9 mouse cellular contexts compared by ENCODE assay signal in the genomic region with DNA sequence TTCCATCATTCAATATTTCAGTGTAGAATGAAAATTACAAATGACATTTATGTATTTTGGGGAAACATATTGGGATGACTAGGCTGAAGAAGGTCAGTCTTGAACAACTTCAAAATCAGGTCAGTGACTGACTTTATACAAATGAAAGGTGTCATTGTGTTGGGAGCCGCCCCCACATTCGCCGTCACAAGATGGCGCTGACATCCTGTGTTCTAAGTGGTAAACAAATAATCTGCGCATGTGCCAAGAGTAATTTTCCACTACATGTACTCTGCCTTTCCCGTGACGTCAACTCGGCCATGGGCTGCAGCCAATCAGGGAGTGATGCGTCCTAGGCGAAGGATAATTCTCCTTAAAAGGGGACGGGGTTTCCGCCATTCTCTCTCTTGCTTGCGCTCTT. TPM values are rescaled to one million over a fixed set of nuclear protein-coding genes. Genes with fewer than 3 reads are reported as not detected.
A peak's percentile ranks its signal among the peaks of the same experiment; 100 is the strongest.
DNase-seq lines count a peak whose midpoint lies in the region; ATAC-seq and TF ChIP-seq lines count a peak whose summit lies in the region.
"Not testable (repeated sequence)": the region's sequence is repeated elsewhere in the genome, so short reads cannot be mapped to it uniquely, and the experiment has no call there.
"Had no signal": no experiment of that assay in that cellular context is flagged by ENCODE, and none has a peak within 500 bp of the region (broad histone marks: within the 10 kb centered on the region; RNA-seq: fewer than 3 reads in every experiment).

No protein-coding gene starts in this region.

- not testable (repeated sequence) for H3K4me2 ChIP-seq in midbrain, postnatal 0 days (ENCODE audit: low read depth, low read length, poor library complexity, severe bottlenecking)

- not testable (repeated sequence) for H3K27ac ChIP-seq in kidney, adult 2 months (ENCODE audit: insufficient read depth, low read depth, low read length); midbrain, postnatal 0 days (ENCODE audit: low read depth, low read length)

- WGBS in kidney, adult 2 months, result 81% methylated on average over 10 of the region's 13 CpGs
- WGBS in midbrain, postnatal 0 days, result 70% methylated on average over 7 of the region's 13 CpGs

- DNase-seq in CD4-positive helper T cell, adult 2 months (ENCODE audit: low read depth, low spot score), result peak; percentile 14
- peak; percentile 9 for DNase-seq in T-cell, adult 2 months (ENCODE audit: low spot score)
- DNase-seq in cerebellum, adult 11 months, result peak; percentile 2
- peak; percentile 37 for DNase-seq in cerebellum, adult 9-11 months
- peak; percentile 23 for DNase-seq in induced T-regulatory cell, adult 2 months (ENCODE audit: low read depth)
- peak; percentile 7 for DNase-seq in kidney, adult 2 months
- DNase-seq in midbrain, postnatal 0 days (ENCODE audit: low spot score), result not testable (repeated sequence)
- DNase-seq in splenic B cell, adult 2 months (ENCODE audit: low read depth, low spot score), result peak; percentile 7

- not testable (repeated sequence) for H3K9me3 ChIP-seq in midbrain, postnatal 0 days (ENCODE audit: low read length)

- H3K4me1 ChIP-seq in kidney, adult 2 months (ENCODE audit: control insufficient read depth, insufficient read depth, low read length); midbrain, postnatal 0 days (ENCODE audit: insufficient read depth, low read length): not testable (repeated sequence)

- not testable (repeated sequence) for H3K36me3 ChIP-seq in kidney, adult 2 months (ENCODE audit: control insufficient read depth, insufficient read depth, low read length); midbrain, postnatal 0 days (ENCODE audit: insufficient read depth, low read length); splenic B cell, adult 2 months (ENCODE audit: control insufficient read depth, insufficient read depth, low read length, poor library complexity, severe bottlenecking)

- not testable (repeated sequence) for H3K9ac ChIP-seq in midbrain, postnatal 0 days (replicated peaks; ENCODE audit: low read length, poor library complexity, severe bottlenecking)

- not testable (repeated sequence) for TF ChIP-seq POLR2A in kidney, adult 2 months (IDR thresholded peaks at IDR 0.05; ENCODE audit: low read depth, low read length)

- not testable (repeated sequence) for H3K27me3 ChIP-seq in kidney, adult 2 months (replicated peaks; ENCODE audit: control insufficient read depth, insufficient read depth, low read length); midbrain, postnatal 0 days (ENCODE audit: insufficient read depth, low read length); splenic B cell, adult 2 months (ENCODE audit: control insufficient read depth, insufficient read depth, low read length, poor library complexity, severe bottlenecking)

- not testable (repeated sequence) for TF ChIP-seq CTCF in kidney, adult 2 months (conservative IDR thresholded peaks at IDR 0.05; ENCODE audit: insufficient read depth, insufficient read length, low read depth, low read length)
- TF ChIP-seq CTCF in midbrain, postnatal 0 days (IDR thresholded peaks at IDR 0.05), result peak; percentile 20; the same call in 1 of the 2 replicates

- not testable (repeated sequence) for H3K4me3 ChIP-seq in kidney, adult 2 months (ENCODE audit: insufficient read depth, low read depth, low read length); midbrain, postnatal 0 days (ENCODE audit: low read depth, low read length)

- ATAC-seq in midbrain, postnatal 0 days (ENCODE audit: low FRiP score), result not testable (repeated sequence)

RNA-seq across cellular contexts. Expression of a gene that starts 33.0 kb away (rescaled TPM):
- 11.3 and 17.9 TPM in 2 replicates for polyA plus RNA-seq in kidney, adult 2 months (2012; rRNA removed)
- 23.9 and 25.8 TPM in 2 replicates for total RNA-seq in midbrain, postnatal 0 days (2014; rRNA removed)
- 10.7 and 12.0 TPM in 2 replicates for polyA plus RNA-seq in midbrain, postnatal 0 days (2015; fragmentation: Nextera tagmentation; extraction: Ambion mirVana)
- polyA plus RNA-seq: inflammation-experienced regulatory T-cells, adult 6 months had no signal
